Mouse (Mus musculus): Measurements from ENCODE around the gene Vps45. TPM values are rescaled to one million over a fixed set of nuclear protein-coding genes. Genes with fewer than 3 reads are reported as not detected.

The Vps45 gene
- polyA plus RNA-seq, 1 experiment, result 4.7 TPM

- DNase-seq, result no peak
- no peaks in the 10 kb centered on the region for H3K4me1 ChIP-seq (ENCODE audit: control insufficient read depth, insufficient read depth, low read length)
- no peak overlapping the region for H3K4me3 ChIP-seq (replicated peaks; ENCODE audit: extremely low read depth, low read depth, low read length)
- 73% methylated on average over 6 of the region's 6 CpGs for WGBS
- TF ChIP-seq POLR2A (IDR thresholded peaks at IDR 0.05; ENCODE audit: borderline replicate concordance, extremely low read depth, low read depth, low read length), result no peak
- TF ChIP-seq CTCF (IDR thresholded peaks at IDR 0.05; ENCODE audit: insufficient read depth, low read length), result no peak
Observed at GRCm38 (mm10) chr3:96032652-96033017, 25.6 kb downstream of the Vps45 start.

- DNase-seq, result no peak
- H3K4me1 ChIP-seq (ENCODE audit: control insufficient read depth, insufficient read depth, low read length), result no peaks in the 10 kb centered on the region
- WGBS, result 59% methylated on average over 6 of the region's 6 CpGs
- no peak overlapping the region for H3K4me3 ChIP-seq (replicated peaks; ENCODE audit: extremely low read depth, low read depth, low read length)
- TF ChIP-seq CTCF (IDR thresholded peaks at IDR 0.05; ENCODE audit: insufficient read depth, low read length), result no peak
- no peak for TF ChIP-seq POLR2A (IDR thresholded peaks at IDR 0.05; ENCODE audit: borderline replicate concordance, extremely low read depth, low read depth, low read length)
Observed at GRCm38 (mm10) chr3:96031991-96032651, 26.1 kb downstream of the Vps45 start.

- no peak overlapping the region for H3K4me3 ChIP-seq (replicated peaks; ENCODE audit: extremely low read depth, low read depth, low read length)
- no peak for DNase-seq
- H3K4me1 ChIP-seq (ENCODE audit: control insufficient read depth, insufficient read depth, low read length), result no peaks in the 10 kb centered on the region
- WGBS, result 93% methylated on average over 11 of the region's 11 CpGs
- TF ChIP-seq CTCF (IDR thresholded peaks at IDR 0.05; ENCODE audit: insufficient read depth, low read length) (no peak), POLR2A (IDR thresholded peaks at IDR 0.05; ENCODE audit: borderline replicate concordance, extremely low read depth, low read depth, low read length) (no peak)
Observed at GRCm38 (mm10) chr3:96029766-96030165, 28.5 kb downstream of the Vps45 start.

GRCm38 (mm10) chr3:96029336-96029735 is 28.9 kb downstream of the Vps45 start:
- H3K4me1 ChIP-seq (ENCODE audit: control insufficient read depth, insufficient read depth, low read length), result no peaks in the 10 kb centered on the region
- H3K4me3 ChIP-seq (replicated peaks; ENCODE audit: extremely low read depth, low read depth, low read length), result no peak overlapping the region
- DNase-seq, result no peak
- 87% methylated on average over 3 of the region's 3 CpGs for WGBS
- no peak for TF ChIP-seq POLR2A (IDR thresholded peaks at IDR 0.05; ENCODE audit: borderline replicate concordance, extremely low read depth, low read depth, low read length)
- TF ChIP-seq CTCF (IDR thresholded peaks at IDR 0.05; ENCODE audit: insufficient read depth, low read length), result no peak

GRCm38 (mm10) chr3:96027875-96028274 is 30.4 kb downstream of the Vps45 start:
- no peaks in the 10 kb centered on the region for H3K4me1 ChIP-seq (ENCODE audit: control insufficient read depth, insufficient read depth, low read length)
- 85% methylated on average over 1 of the region's 1 CpGs for whole genome bisulfite sequencing
- TF ChIP-seq POLR2A (IDR thresholded peaks at IDR 0.05; ENCODE audit: borderline replicate concordance, extremely low read depth, low read depth, low read length) (no peak), CTCF (IDR thresholded peaks at IDR 0.05; ENCODE audit: insufficient read depth, low read length) (no peak)
- DNase-seq, result no peak
- H3K4me3 ChIP-seq (replicated peaks; ENCODE audit: extremely low read depth, low read depth, low read length), result no peak overlapping the region

GRCm38 (mm10) chr3:96027145-96027544 is 31.1 kb downstream of the Vps45 start:
- no peaks in the 10 kb centered on the region for H3K4me1 ChIP-seq (ENCODE audit: control insufficient read depth, insufficient read depth, low read length)
- WGBS, result 80% methylated on average over 1 of the region's 1 CpGs
- DNase-seq, result no peak
- TF ChIP-seq POLR2A (IDR thresholded peaks at IDR 0.05; ENCODE audit: borderline replicate concordance, extremely low read depth, low read depth, low read length) (no peak), CTCF (IDR thresholded peaks at IDR 0.05; ENCODE audit: insufficient read depth, low read length) (no peak)
- no peak overlapping the region for H3K4me3 ChIP-seq (replicated peaks; ENCODE audit: extremely low read depth, low read depth, low read length)

GRCm38 (mm10) chr3:96021421-96022128 is 36.7 kb downstream of the Vps45 start:
- DNase-seq, result no peak
- Histone ChIP-seq H3K4me3 (replicated peaks; ENCODE audit: extremely low read depth, low read depth, low read length) (no peak overlapping the region), H3K4me1 (ENCODE audit: control insufficient read depth, insufficient read depth, low read length) (no peaks in the 10 kb centered on the region)
- TF ChIP-seq CTCF (IDR thresholded peaks at IDR 0.05; ENCODE audit: insufficient read depth, low read length) (no peak), POLR2A (IDR thresholded peaks at IDR 0.05; ENCODE audit: borderline replicate concordance, extremely low read depth, low read depth, low read length) (no peak)
- WGBS, result 73% methylated on average over 5 of the region's 5 CpGs

GRCm38 (mm10) chr3:96020735-96021134 is 37.5 kb downstream of the Vps45 start:
- Histone ChIP-seq H3K4me1 (ENCODE audit: control insufficient read depth, insufficient read depth, low read length) (no peaks in the 10 kb centered on the region), H3K4me3 (replicated peaks; ENCODE audit: extremely low read depth, low read depth, low read length) (no peak overlapping the region)
- DNase-seq, result no peak
- TF ChIP-seq POLR2A (IDR thresholded peaks at IDR 0.05; ENCODE audit: borderline replicate concordance, extremely low read depth, low read depth, low read length) (no peak), CTCF (IDR thresholded peaks at IDR 0.05; ENCODE audit: insufficient read depth, low read length) (no peak)
- WGBS, result 83% methylated on average over 1 of the region's 1 CpGs

GRCm38 (mm10) chr3:96017461-96017860 is 40.8 kb downstream of the Vps45 start:
- no peak for DNase-seq
- no peaks in the 10 kb centered on the region for H3K4me1 ChIP-seq (ENCODE audit: control insufficient read depth, insufficient read depth, low read length)
- no peak overlapping the region for H3K4me3 ChIP-seq (replicated peaks; ENCODE audit: extremely low read depth, low read depth, low read length)
- WGBS, result 66% methylated on average over 5 of the region's 5 CpGs
- no peak for TF ChIP-seq POLR2A (IDR thresholded peaks at IDR 0.05; ENCODE audit: borderline replicate concordance, extremely low read depth, low read depth, low read length)
- no peak for TF ChIP-seq CTCF (IDR thresholded peaks at IDR 0.05; ENCODE audit: insufficient read depth, low read length)

Data from lung, adult 2 months (tissue).